Mouse (Mus musculus): ENCODE data around the gene Ficd. TPM values are rescaled to one million over a fixed set of nuclear protein-coding genes. Genes with fewer than 3 reads are reported as not detected.
"Not testable (repeated sequence)": the region's sequence is repeated elsewhere in the genome, so short reads cannot be mapped to it uniquely, and the experiment has no call there.

The Ficd gene
- polyA plus RNA-seq, 1 experiment from 2014 or later: 9.2 TPM

DNA sequence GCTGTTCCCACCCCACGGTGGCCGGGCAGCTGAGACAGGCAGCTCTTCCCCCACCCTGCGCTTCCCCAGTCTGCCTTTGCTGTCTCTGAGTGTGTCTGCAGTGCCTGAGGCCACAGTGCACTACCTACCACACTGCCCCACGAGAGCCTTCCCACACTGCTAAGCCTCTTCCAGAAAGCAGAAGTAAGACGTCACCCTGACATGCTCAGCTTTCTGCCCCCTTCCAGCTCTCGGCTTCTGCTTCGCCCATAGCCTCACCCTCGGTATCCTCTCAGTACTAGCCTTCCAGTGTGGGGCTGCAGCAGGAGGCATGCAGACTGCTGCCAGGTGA, 41.3 kb downstream of the Ficd start:
- 92% methylated on average over 8 of the region's 8 CpGs for WGBS
- Histone ChIP-seq H3K4me1 (replicated peaks; ENCODE audit: control insufficient read depth, insufficient read depth, low read length) (peaks cover 11% of the 10 kb centered on the region), H3K36me3 (ENCODE audit: control insufficient read depth, insufficient read depth) (peaks cover 4% of the 10 kb centered on the region; the same call in 1 of the 2 replicates), H3K9ac (replicated peaks; ENCODE audit: low read depth, low read length) (no peak overlapping the region), H3K4me3 (replicated peaks; ENCODE audit: low read length) (no peak overlapping the region), H3K27ac (ENCODE audit: low read length) (no peak overlapping the region), H3K27me3 (replicated peaks; ENCODE audit: control insufficient read depth, insufficient read depth, low read length) (no peaks in the 10 kb centered on the region), H3K9me3 (ENCODE audit: control insufficient read depth, low read length) (no peaks in the 10 kb centered on the region), H3K4me2 (ENCODE audit: low read length) (no peak overlapping the region)
- no peak for ATAC-seq

- not testable (repeated sequence) for H3K4me3 ChIP-seq (replicated peaks; ENCODE audit: low read length); H3K9me3 ChIP-seq (ENCODE audit: control insufficient read depth, low read length); H3K36me3 ChIP-seq (ENCODE audit: control insufficient read depth, insufficient read depth); H3K9ac ChIP-seq (replicated peaks; ENCODE audit: low read depth, low read length); H3K4me2 ChIP-seq (ENCODE audit: low read length); H3K27ac ChIP-seq (ENCODE audit: low read length); H3K27me3 ChIP-seq (replicated peaks; ENCODE audit: control insufficient read depth, insufficient read depth, low read length); ATAC-seq
- peaks cover 11% of the 10 kb centered on the region for H3K4me1 ChIP-seq (replicated peaks; ENCODE audit: control insufficient read depth, insufficient read depth, low read length)
- 90% methylated on average over 8 of the region's 8 CpGs for WGBS
Measured at GRCm38 (mm10) chr5:113777728-113778127, 42.1 kb downstream of the Ficd start.

- 78% methylated on average over 5 of the region's 5 CpGs for WGBS
- H3K27ac ChIP-seq (ENCODE audit: low read length): no peak overlapping the region
- no peak overlapping the region for H3K4me2 ChIP-seq (ENCODE audit: low read length)
- no peaks in the 10 kb centered on the region for H3K4me1 ChIP-seq (replicated peaks; ENCODE audit: control insufficient read depth, insufficient read depth, low read length)
- H3K9ac ChIP-seq (replicated peaks; ENCODE audit: low read depth, low read length): no peak overlapping the region
- no peak for ATAC-seq
- H3K9me3 ChIP-seq (ENCODE audit: control insufficient read depth, low read length): no peaks in the 10 kb centered on the region
- H3K36me3 ChIP-seq (ENCODE audit: control insufficient read depth, insufficient read depth): peaks cover 4% of the 10 kb centered on the region; the same call in 1 of the 2 replicates
- H3K27me3 ChIP-seq (replicated peaks; ENCODE audit: control insufficient read depth, insufficient read depth, low read length): peaks cover 10% of the 10 kb centered on the region
- no peak overlapping the region for H3K4me3 ChIP-seq (replicated peaks; ENCODE audit: low read length)
Measured at GRCm38 (mm10) chr5:113779569-113779968, 44.0 kb downstream of the Ficd start.

DNA sequence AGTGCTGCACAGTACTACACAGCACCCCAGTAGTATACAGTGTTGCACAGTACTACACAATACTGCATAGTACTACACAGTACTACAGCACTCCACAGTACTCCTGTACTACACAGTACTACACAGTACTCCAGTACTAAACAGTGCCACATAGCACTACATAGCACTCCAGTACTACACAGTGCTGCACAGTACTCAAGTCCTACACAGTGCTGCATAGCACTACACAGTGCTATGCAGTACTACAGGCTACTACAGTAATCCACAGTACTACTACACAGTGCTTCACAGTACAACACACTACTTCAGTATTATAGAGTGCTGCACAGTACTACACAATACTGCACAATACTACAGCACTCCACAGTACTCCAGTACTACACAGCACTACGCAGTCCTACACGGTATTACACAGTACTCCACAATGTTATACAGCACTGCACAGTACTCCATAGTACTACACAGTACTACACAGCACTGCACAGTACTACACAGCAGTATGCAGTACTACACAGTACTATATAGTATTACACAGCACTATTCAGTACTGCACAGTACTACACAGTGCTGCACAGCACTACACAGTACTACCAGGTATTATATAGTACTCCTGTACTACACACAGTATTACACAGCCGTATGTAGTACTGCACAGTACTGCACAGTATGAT, 44.6 kb downstream of the Ficd start:
- Histone ChIP-seq H3K9ac (replicated peaks; ENCODE audit: low read depth, low read length) (no peak overlapping the region), H3K4me2 (ENCODE audit: low read length) (no peak overlapping the region), H3K4me3 (replicated peaks; ENCODE audit: low read length) (no peak overlapping the region), H3K9me3 (ENCODE audit: control insufficient read depth, low read length) (no peaks in the 10 kb centered on the region), H3K27ac (ENCODE audit: low read length) (no peak overlapping the region), H3K36me3 (ENCODE audit: control insufficient read depth, insufficient read depth) (peaks cover under 1% of the 10 kb centered on the region; the same call in 1 of the 2 replicates), H3K27me3 (replicated peaks; ENCODE audit: control insufficient read depth, insufficient read depth, low read length) (peaks cover 10% of the 10 kb centered on the region), H3K4me1 (replicated peaks; ENCODE audit: control insufficient read depth, insufficient read depth, low read length) (no peaks in the 10 kb centered on the region)
- no peak; the same call in 1 of the 2 replicates for ATAC-seq
- WGBS: 96% methylated on average over 3 of the region's 3 CpGs

DNA sequence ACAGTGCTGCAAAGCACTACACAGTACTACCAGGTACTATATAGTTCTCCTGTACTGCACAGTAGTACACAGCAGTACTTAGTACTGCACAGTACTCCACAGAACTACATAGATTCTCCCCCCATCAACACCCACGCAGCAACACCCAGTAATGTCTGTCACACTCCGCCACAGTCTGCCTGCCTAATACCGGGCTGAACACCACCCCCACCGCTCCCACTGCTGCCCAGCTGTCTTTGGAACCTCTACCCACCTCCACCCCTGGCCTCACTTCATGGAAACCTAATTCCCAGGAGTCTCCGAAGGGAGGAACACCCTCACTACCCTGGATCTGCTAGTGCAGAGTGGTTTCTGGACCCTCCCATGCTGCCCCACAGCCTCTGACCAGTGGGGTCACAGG, 45.2 kb downstream of the Ficd start:
- ATAC-seq: no peak
- no peak overlapping the region for H3K9ac ChIP-seq (replicated peaks; ENCODE audit: low read depth, low read length)

DNA sequence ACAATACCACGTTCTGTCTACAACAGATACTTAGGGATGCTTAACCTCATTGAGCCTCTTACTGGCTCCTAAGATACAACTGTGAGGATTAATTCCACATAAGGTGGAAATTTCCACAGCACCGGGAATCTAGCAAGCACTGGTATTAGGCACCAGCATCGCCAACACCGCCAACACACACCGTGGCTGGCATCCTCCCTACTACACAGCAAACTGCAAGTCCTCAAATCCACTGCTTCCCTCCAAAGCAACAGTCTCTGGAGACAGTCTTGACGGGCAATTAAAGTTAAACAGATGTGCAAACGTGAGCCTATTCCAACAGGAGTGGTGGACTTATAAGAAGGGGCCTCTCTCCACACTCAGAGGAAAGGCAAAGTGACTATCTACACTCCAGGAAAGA, 45.7 kb downstream of the Ficd start:
- H3K4me3 ChIP-seq (replicated peaks; ENCODE audit: low read length): no peak overlapping the region
- H3K4me2 ChIP-seq (ENCODE audit: low read length): no peak overlapping the region
- no peak overlapping the region for H3K9ac ChIP-seq (replicated peaks; ENCODE audit: low read depth, low read length)
- ATAC-seq: no peak
- H3K27ac ChIP-seq (ENCODE audit: low read length): no peak overlapping the region
- no peaks in the 10 kb centered on the region for H3K9me3 ChIP-seq (ENCODE audit: control insufficient read depth, low read length)
- H3K4me1 ChIP-seq (replicated peaks; ENCODE audit: control insufficient read depth, insufficient read depth, low read length): no peaks in the 10 kb centered on the region
- 85% methylated on average over 7 of the region's 7 CpGs for WGBS
- H3K36me3 ChIP-seq (ENCODE audit: control insufficient read depth, insufficient read depth): no peaks in the 10 kb centered on the region; the same call in 1 of the 2 replicates
- peaks cover 10% of the 10 kb centered on the region for H3K27me3 ChIP-seq (replicated peaks; ENCODE audit: control insufficient read depth, insufficient read depth, low read length)

More for the DNA sequence above, 45.2 kb downstream of the Ficd start:
- no peaks in the 10 kb centered on the region; the same call in 1 of the 2 replicates for H3K36me3 ChIP-seq (ENCODE audit: control insufficient read depth, insufficient read depth)
- H3K4me3 ChIP-seq (replicated peaks; ENCODE audit: low read length): no peak overlapping the region
- no peak overlapping the region for H3K27ac ChIP-seq (ENCODE audit: low read length)
- no peaks in the 10 kb centered on the region for H3K9me3 ChIP-seq (ENCODE audit: control insufficient read depth, low read length)
- H3K4me2 ChIP-seq (ENCODE audit: low read length): no peak overlapping the region
- 96% methylated on average over 5 of the region's 5 CpGs for WGBS
- H3K4me1 ChIP-seq (replicated peaks; ENCODE audit: control insufficient read depth, insufficient read depth, low read length): no peaks in the 10 kb centered on the region
- H3K27me3 ChIP-seq (replicated peaks; ENCODE audit: control insufficient read depth, insufficient read depth, low read length): peaks cover 10% of the 10 kb centered on the region

GRCm38 (mm10) chr5:113781875-113782274, 46.3 kb downstream of the Ficd start:
- H3K9me3 ChIP-seq (ENCODE audit: control insufficient read depth, low read length): no peaks in the 10 kb centered on the region
- ATAC-seq: no peak
- no peak overlapping the region for H3K9ac ChIP-seq (replicated peaks; ENCODE audit: low read depth, low read length)
- no peak overlapping the region for H3K4me2 ChIP-seq (ENCODE audit: low read length)
- H3K36me3 ChIP-seq (ENCODE audit: control insufficient read depth, insufficient read depth): no peaks in the 10 kb centered on the region
- no peaks in the 10 kb centered on the region for H3K4me1 ChIP-seq (replicated peaks; ENCODE audit: control insufficient read depth, insufficient read depth, low read length)
- 75% methylated on average over 7 of the region's 7 CpGs for WGBS
- peaks cover 10% of the 10 kb centered on the region for H3K27me3 ChIP-seq (replicated peaks; ENCODE audit: control insufficient read depth, insufficient read depth, low read length)
- no peak overlapping the region for H3K4me3 ChIP-seq (replicated peaks; ENCODE audit: low read length)
- H3K27ac ChIP-seq (ENCODE audit: low read length): no peak overlapping the region

- WGBS: 89% methylated on average over 7 of the region's 7 CpGs
- Histone ChIP-seq H3K9ac (replicated peaks; ENCODE audit: low read depth, low read length) (no peak overlapping the region), H3K4me1 (replicated peaks; ENCODE audit: control insufficient read depth, insufficient read depth, low read length) (no peaks in the 10 kb centered on the region), H3K27me3 (replicated peaks; ENCODE audit: control insufficient read depth, insufficient read depth, low read length) (peaks cover 12% of the 10 kb centered on the region), H3K36me3 (ENCODE audit: control insufficient read depth, insufficient read depth) (no peaks in the 10 kb centered on the region), H3K9me3 (ENCODE audit: control insufficient read depth, low read length) (no peaks in the 10 kb centered on the region), H3K4me2 (ENCODE audit: low read length) (no peak overlapping the region), H3K27ac (ENCODE audit: low read length) (no peak overlapping the region), H3K4me3 (replicated peaks; ENCODE audit: low read length) (no peak overlapping the region)
- no peak for ATAC-seq
Measured at GRCm38 (mm10) chr5:113782624-113783023, 47.0 kb downstream of the Ficd start.

DNA sequence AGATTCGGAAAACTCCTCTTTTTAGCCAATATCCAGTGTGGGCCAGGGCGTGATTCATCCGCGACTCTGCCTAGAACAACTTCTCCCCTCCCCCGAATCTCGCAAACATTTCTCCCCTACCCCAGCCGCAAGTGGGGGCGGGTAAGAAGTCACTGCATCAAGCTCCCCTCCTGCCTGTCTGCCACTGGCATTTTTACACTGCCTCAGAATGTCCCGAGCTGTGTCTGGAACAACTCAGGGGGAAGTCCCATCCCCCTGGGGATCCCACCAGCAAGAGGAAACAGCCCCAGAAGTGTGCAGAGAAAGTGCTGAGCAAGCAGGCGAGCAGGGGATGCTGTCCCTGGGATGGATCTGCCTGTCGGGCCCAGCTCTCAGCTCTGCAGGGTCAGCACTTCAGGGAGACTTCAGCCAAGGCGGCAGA, 48.0 kb downstream of the Ficd start:
- Histone ChIP-seq H3K27ac (ENCODE audit: low read length) (no peak overlapping the region), H3K4me1 (replicated peaks; ENCODE audit: control insufficient read depth, insufficient read depth, low read length) (no peaks in the 10 kb centered on the region), H3K9me3 (ENCODE audit: control insufficient read depth, low read length) (no peaks in the 10 kb centered on the region), H3K9ac (replicated peaks; ENCODE audit: low read depth, low read length) (no peak overlapping the region), H3K27me3 (replicated peaks; ENCODE audit: control insufficient read depth, insufficient read depth, low read length) (peaks cover 12% of the 10 kb centered on the region), H3K4me2 (ENCODE audit: low read length) (no peak overlapping the region), H3K36me3 (ENCODE audit: control insufficient read depth, insufficient read depth) (no peaks in the 10 kb centered on the region), H3K4me3 (replicated peaks; ENCODE audit: low read length) (no peak overlapping the region)
- ATAC-seq: no peak
- 23% methylated on average over 12 of the region's 12 CpGs for WGBS

DNA sequence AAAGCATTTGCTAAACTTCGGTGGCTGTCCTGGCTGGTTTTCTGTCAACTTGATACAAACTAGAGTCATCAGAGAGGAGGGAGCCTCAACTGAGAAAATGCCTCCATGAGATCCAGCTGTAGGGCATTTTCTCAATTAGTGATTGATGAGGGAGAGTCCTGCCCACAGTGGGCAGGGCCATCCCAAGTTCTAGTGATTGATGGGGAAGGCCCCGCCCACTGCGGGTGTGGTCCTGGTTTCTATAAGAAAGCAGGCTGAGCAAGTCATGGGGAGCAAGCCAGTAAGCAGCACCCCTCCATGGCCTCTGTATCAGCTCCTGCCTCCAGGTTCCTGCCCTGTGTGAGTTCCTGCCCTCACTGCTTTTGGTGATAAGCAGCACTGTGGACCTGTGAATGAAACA, 48.5 kb downstream of the Ficd start:
- H3K27me3 ChIP-seq (replicated peaks; ENCODE audit: control insufficient read depth, insufficient read depth, low read length): peaks cover 12% of the 10 kb centered on the region
- 26% methylated on average over 3 of the region's 3 CpGs for WGBS
- not testable (repeated sequence) for H3K9ac ChIP-seq (replicated peaks; ENCODE audit: low read depth, low read length); H3K4me1 ChIP-seq (replicated peaks; ENCODE audit: control insufficient read depth, insufficient read depth, low read length); H3K27ac ChIP-seq (ENCODE audit: low read length); H3K4me3 ChIP-seq (replicated peaks; ENCODE audit: low read length); H3K36me3 ChIP-seq (ENCODE audit: control insufficient read depth, insufficient read depth); H3K4me2 ChIP-seq (ENCODE audit: low read length); H3K9me3 ChIP-seq (ENCODE audit: control insufficient read depth, low read length); ATAC-seq

Data from forebrain, embryonic 16.5 days (tissue).